Mouse (Mus musculus): ENCODE measurements around the gene Arf6.
"Not testable (repeated sequence)": the region's sequence is repeated elsewhere in the genome, so short reads cannot be mapped to it uniquely, and the experiment has no call there.

Gene Arf6

DNA sequence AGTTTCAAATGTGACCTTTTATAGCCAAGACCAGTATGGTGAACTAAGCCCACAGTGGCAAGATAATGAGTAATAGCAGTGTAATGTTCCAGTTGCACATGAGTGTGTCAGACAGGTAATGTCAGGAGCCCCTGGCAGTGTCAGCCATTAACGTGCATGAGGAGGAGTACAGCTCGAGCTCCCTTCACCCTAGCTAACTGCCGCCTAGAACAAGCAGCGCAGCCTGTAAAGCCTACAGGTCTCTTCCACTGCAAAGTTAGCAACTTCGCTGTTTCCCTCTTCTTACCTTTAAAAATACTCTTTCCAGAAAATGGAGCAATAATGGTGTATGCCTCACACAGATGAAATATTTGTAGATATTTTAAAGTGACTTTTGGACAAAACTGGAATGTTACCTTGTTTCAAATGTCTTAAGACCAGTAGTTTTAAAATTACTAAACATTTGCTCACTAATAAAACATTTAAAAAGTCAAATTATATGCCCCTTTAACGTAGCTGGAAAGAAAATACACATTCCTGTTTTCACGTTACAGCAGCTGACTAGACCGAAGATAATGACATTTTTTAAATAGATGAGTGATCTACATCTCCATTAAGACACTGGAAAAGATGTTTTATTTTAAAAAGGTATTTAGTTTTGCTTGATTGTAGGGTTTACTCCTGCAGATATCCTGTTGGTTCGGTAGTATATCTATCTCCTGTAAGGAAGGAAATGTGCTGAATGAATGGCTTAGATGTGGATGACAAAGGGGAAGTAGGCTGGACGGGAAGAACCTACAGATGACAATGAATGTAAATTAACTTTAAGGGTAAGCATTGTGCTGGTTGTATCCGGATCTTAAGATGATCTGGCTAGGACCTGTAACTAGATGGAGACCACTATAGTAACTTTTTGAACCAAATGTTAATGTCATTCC lies 2.2 kb downstream of the Arf6 start:
- no peak for DNase-seq (ENCODE audit: low spot score in 2 of 2)

GRCm38 (mm10) chr12:69376132-69376531 lies 4.2 kb downstream of the Arf6 start:
- DNase-seq (ENCODE audit: low spot score in 2 of 2): no peak

- DNase-seq (ENCODE audit: low spot score in 2 of 2): no peak
Measured at GRCm38 (mm10) chr12:69377188-69377587, 5.2 kb downstream of the Arf6 start.

DNA sequence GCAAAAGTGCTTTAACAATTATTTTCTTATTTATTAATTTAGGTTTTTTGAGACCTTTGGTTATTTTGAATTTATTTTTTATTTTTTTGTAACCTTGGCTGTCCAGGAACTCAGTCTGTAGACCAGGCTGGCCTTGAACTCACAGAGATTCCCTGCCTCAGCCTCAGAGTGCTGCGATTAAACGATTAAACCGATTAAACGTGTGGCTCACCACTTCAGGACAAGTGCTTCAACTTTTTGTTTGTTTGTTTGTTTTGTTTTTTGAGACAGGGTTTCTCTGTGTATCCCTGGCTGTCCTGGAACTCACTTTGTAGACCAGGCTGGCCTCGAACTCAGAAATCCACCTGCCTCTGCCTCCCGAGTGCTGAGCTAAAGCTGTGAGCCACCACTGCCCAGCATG lies 5.7 kb downstream of the Arf6 start:
- not testable (repeated sequence) for DNase-seq (ENCODE audit: low spot score in 2 of 2)

DNA sequence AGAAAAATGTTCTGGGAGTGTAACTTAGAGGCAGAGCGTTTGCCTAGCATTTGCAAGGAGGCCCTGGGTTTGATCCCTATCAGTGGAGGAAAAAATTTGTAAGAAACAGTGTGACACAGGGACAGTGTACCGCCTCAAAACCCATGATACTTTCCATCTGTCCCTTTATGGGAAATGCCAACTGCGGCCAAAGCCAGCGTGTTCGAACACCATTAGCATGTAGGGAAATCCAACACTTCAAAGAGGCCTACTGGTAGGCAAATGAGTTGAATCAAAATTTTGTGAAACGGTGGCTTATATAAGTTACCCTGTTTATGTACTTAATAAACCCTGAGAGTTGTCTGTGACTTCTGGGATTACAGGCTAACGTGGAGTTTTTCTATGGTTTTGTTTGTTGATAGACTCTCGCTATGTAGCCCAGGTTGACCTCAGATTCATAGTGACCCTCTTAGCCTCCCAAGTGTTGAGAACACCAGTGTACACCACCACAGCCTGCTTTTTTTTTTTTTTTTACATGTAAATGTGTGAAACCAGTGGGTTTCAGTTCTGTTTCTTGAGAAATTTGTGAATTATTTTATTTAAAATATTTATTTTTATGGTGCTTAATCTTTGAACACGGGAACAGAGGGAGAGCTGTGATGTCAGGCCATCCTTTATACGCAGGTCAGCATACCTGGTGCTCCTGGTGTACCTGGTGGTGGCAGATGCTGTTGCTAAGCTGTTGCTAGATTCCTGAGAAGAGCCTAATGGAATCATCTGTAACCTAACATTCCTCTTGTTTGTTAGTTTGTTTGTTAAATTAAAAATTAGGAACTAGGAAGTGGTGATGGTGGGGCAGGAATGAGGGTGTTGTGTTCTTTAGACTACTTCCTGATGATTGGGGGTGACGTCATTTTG lies 6.9 kb downstream of the Arf6 start:
- no peak for DNase-seq (ENCODE audit: low spot score in 2 of 2)

DNA sequence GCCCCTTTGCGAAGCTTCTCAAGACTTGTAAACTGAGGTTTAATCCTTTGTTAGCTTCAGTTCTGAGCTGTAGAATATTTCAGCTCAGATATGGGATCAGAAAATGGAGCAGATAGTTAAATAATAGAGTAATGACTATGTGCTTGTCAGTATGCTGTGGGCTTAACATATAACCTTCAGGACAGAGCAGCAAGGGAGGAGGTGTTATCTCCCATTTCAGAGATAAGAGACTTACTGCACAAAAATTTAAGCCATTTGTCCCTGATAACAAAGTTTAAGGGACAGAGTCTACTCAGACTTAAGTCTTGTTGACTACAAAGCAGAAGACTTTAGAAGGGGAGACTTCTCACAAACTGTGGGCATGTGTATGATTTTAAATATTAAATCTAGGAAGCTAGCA lies 10.9 kb downstream of the Arf6 start:
- DNase-seq (ENCODE audit: low spot score in 2 of 2): no peak

DNA sequence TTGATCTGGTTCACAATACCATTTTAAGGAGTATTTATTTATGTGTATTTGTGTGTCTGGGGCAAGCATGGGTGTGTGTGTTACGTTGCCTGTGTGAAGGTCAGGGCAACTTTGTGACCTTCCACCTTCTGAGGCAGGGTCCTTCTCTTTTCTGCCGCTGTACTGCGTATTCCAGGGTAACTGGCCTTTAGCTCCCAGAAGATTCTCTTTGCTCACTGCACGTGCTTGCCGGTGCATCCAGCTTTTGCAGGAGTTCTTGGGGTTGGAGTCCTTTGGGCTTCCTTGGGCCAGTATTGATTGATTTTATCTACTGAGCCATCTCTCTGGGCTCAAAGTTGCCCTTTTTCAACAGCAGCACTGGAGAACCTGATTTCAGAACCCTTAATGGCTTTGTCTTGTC lies 12.7 kb downstream of the Arf6 start:
- DNase-seq (ENCODE audit: low spot score in 2 of 2): no peak

DNA sequence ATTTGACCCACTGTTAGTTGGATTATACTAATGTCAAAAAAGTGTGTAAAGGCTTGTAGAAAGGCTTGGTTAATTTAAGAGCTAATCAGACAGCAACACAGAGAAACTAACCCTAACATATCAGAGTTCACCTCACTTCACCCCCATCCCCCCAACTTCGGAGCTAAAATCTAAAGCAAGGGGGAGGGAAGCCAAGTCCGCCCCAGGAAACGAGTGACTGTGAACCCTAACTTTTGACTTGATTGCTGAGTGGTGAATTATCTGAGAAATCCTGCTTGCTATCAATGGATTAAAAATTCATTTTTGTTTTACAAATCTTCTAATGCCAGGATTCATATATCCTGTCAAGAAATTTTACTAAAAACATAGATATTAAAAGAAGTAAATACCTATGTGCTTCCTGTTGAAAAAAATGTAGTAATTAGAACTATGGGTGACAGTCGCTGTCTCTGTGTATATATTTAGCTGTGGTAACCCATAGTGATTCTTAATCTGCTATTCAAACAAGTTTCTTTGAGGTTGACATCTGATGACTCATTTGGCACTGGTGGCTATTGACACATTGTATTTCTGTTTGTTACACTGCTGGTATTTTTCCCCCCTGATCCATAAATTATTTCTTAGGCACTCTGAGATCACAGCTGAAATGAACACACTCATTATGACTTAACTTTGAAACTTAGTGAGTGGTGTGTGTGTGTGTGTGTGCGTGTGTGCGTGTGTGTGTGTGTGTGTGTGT lies 13.8 kb downstream of the Arf6 start:
- no peak for DNase-seq (ENCODE audit: low spot score in 2 of 2)

DNA sequence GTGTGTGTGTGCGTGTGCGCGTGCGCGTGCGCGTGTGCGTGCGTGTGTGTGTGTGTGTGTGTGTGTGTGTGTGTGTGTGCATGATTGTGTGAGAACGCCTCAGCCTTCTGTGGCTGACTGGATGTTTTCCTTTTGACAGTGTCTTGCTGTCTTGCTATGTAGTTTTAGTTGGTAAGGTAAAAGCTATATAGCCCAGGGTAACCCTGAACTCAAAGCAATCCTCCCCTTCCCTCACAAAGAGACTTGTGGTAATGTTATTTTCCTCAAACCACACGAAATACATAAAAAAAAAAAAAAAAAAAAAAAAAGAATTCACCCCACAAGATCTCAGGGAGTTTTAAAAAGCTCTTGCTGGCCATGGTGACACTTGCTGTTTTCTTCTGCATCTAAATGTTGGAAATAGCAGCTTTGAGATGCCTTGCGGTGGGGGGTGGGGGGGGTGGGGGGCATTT lies 14.4 kb downstream of the Arf6 start:
- not testable (repeated sequence) for DNase-seq (ENCODE audit: low spot score in 2 of 2)

DNA sequence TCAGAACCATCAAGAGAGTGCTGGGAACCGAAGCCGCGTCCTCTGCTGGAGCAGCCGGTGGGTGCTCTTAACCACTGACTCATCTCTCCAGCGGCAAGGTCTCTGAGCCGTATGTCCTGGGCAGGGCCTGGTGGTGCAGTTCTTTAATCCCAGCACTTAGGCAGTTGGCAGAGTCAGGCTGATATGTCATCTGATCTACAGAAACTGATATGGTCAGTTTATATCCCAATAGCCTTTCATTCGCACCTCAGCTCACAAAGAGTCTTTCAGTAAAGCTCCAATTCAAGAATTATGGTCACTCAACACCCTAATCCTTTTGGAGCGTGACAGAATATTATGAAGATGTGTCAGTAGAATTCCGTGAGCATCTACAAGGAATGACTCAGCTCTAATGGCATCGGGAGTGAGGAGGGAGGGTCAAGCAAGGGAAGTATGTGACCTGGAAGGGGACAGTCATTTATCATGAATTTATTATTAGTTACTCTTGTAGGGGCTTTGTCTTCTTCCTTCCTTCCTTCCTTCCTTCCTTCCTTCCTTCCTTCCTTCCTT lies 16.4 kb downstream of the Arf6 start:
- DNase-seq (ENCODE audit: low spot score in 2 of 2): no peak

DNA sequence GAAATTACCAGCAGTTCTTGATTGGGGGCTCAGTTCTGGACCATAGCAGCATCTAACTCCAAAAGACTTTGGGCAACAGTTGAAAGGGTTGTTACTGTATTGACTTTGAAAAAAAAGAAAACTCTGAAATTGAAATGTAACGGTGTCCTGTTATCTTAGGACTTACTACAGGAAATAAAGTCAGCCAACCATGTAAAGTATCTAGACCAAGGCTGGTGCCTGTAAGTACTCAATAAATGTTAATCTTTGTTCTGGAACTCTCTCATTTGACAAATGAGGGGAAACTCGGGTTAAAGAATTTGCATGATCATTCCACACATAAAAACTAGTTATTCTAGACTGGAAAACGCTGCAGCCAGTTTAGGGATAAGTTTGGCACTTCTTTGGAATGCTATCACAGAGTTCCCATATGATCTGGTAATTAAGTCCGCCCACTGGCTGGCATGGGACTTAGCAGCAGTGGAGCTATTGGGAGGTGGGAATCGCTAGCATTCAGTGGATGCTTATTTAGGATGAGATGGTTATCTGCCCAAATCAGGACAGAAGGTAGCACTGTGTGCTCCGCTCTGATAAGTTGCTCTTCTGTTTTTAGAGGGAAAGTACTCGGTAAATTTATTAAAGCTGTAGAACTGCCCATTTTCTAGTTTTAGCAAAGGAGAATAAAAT lies 17.5 kb downstream of the Arf6 start:
- no peak for DNase-seq (ENCODE audit: low spot score in 2 of 2)

DNA sequence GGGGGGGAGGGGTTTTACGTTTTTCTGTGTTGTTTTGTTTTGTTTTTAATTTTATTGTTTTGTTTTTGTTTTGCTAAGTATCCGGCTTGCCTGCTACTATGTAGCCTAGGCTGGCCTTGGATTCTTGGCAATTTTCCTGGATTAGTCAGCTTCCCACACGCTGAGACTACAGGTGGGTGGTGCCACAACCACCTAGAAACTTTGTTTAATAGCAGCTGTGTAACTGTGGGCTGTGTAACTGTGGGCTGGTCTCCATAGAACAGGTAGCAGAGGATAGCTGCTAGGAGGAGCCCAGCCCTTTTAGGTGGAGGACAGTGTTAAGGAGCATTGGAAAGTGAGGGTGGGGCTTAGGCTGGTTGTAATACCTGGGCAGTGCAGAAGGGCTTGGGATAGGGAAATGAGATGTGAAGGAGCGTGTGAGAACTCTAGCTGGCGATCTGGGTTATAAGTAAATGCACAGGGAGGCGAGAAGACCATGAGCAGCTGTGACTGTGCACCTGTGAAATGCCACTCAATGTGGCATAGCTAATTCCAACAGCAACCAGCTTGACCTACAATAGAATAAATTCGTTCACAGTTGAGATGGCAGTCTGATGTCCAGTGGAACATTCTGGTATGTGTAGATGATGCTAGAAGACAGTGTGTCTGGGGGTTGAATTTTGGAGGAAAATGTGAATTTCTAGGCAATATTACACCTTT lies 18.2 kb downstream of the Arf6 start:
- no peak for DNase-seq (ENCODE audit: low spot score in 2 of 2)

DNA sequence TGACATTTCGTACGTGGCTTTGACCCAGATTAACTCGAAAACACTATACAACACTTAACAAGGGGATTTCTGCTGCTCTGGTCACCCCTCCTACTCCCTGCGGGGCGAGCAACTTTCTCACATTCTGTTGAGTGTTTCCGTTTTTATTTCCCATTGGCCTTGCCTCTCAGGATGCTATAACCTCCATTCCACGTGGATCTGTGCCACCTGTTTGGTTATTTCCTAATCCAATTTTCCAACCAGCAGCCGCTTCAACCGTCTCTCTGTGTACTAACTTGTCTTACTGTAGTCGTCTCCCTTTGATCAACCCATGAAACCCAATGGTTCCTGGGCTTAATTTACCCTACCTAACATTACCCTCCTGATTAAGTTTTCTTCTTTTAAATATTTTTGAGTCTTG lies 21.1 kb downstream of the Arf6 start:
- no peak for DNase-seq (ENCODE audit: low spot score in 2 of 2)

DNA sequence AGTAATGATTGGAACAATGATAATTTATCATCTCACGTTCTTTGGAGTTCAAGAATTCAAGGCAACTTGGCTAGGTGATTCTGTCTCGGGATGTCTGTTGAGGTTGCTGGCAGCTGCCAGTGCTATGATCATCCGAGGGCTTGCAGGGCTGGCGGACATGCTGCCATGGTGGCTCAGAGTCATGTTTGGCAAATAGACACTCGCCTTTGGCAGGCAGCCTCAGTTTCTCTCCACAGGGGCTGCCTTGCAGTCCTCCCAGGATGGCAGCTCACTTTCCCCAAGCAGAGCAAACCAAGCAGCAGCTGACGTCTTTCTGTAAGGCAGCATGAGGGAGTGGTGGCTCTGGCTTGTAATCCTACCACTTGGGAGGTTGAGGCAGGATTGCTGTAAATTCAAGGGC lies 22.5 kb downstream of the Arf6 start:
- no peak for DNase-seq (ENCODE audit: low spot score in 2 of 2)

DNA sequence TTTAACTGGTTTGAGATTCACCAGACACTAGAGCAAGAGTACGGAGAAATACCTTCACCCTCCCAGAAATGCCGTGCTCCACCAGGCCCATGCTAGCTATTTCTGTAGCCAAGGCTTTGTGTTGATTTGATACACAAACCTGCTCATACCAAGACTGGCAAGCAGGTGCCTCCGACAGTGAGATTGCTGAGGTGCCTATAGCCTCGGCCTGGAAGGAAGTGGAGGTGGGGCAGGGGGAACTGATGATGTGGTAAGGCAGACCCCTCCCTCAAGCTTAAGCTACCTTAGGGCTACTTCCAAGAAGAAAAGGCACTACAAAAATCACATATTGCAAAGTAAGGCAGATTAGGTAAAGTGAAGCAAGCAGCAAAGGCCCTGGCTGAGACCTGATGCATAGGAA lies 28.4 kb downstream of the Arf6 start:
- no peak for DNase-seq (ENCODE audit: low spot score in 2 of 2)

- no peak for DNase-seq (ENCODE audit: low spot score in 2 of 2)
Measured at GRCm38 (mm10) chr12:69400871-69401286, 28.9 kb downstream of the Arf6 start.

GRCm38 (mm10) chr12:69402100-69402499 lies 30.1 kb downstream of the Arf6 start:
- DNase-seq (ENCODE audit: low spot score in 2 of 2): no peak

DNA sequence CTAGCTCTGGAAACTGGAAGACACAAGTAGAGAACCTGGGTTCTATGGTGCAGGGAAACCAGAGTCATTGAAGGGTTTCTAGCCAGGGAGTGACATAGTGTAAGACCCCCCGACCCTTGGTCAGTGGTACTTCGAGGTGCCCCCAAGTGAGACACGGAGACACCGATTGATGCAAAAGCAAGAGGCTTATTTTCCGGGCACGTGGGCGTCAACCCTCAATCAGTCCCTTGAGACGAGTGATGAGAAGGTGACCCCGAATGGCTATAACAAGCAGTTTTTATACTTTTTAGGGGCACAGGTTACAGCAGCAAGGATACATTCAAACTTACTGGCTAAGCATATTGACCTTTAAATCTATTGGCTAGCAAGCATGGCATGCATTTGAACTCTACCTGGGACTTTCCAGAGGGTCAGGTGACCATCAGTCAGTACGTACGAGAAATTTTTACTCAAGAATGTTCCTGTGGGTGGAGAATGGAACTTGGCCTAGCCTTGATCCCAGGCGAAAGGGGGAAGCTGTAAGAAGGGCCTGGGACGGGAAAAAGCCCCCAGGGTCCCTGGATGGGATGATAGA lies 30.7 kb downstream of the Arf6 start:
- DNase-seq (ENCODE audit: low spot score in 2 of 2): no peak

- no peak for DNase-seq (ENCODE audit: low spot score in 2 of 2)
Measured at GRCm38 (mm10) chr12:69410767-69411166, 38.8 kb downstream of the Arf6 start.

GRCm38 (mm10) chr12:69411936-69412335 lies 40.0 kb downstream of the Arf6 start:
- DNase-seq (ENCODE audit: low spot score in 2 of 2): no peak
